Mouse (Mus musculus) forebrain, embryonic 12.5 days (tissue): ENCODE results near the gene Triobp. TPM values are rescaled to one million over a fixed set of nuclear protein-coding genes. Genes with fewer than 3 reads are reported as not detected.
A peak's percentile ranks its signal among the peaks of the same experiment; 100 is the strongest.

Source experiments
- ATAC-seq: fragments of 200-750 bp; cut with Nextera tagmentation; 2 replicates; pipeline ENCODE4 v1.8.0; 2017; ENCODE audit warnings: moderate TSS enrichment; ENCODE audit not compliant: low FRiP score
- H3K27ac ChIP-seq: fragments of 300-500 bp; sonication (generic); 2 replicates; pipeline ENCODE4 v1.5.1; 2016; ENCODE audit warnings: mild to moderate bottlenecking
- H3K27me3 ChIP-seq: fragments of 300-500 bp; sonication (generic); 2 replicates; pipeline ENCODE4 v1.6.1; 2016; ENCODE audit warnings: mild to moderate bottlenecking
- H3K36me3 ChIP-seq: fragments of 300-500 bp; sonication (generic); replicated peaks from 2 replicates; pipeline ENCODE4 v1.6.1; 2016; ENCODE audit warnings: mild to moderate bottlenecking
- H3K4me1 ChIP-seq: fragments of 300-500 bp; sonication (generic); 2 replicates; pipeline ENCODE4 v1.6.1; 2016
- H3K4me2 ChIP-seq: fragments of 300-500 bp; sonication (generic); 2 replicates; pipeline ENCODE4 v1.6.1; 2016; ENCODE audit warnings: mild to moderate bottlenecking, moderate library complexity
- H3K4me3 ChIP-seq: fragments of 300-500 bp; sonication (generic); replicated peaks from 2 replicates; pipeline ENCODE4 v1.5.1; 2016; ENCODE audit warnings: mild to moderate bottlenecking
- H3K9ac ChIP-seq: fragments of 300-500 bp; sonication (generic); 2 replicates; pipeline ENCODE4 v1.6.1; 2016; ENCODE audit warnings: mild to moderate bottlenecking
- H3K9me3 ChIP-seq: fragments of 300-500 bp; sonication (generic); 2 replicates; pipeline ENCODE4 v1.6.1; 2016
- WGBS: fragments of 180-500 bp; shearing (Covaris S2); methylation state at CpG from one replicate; pipeline ENCODE4 v1.1.7; 2016; 5-methylcytosine and 5-hydroxymethylcytosine counted together
- polyA plus RNA-seq: library from polyadenylated mRNA; unstranded; fragments of >200 nt; fragmentation: Nextera tagmentation; extraction: Ambion mirVana; gene quantifications from 2 replicates; pipeline ENCODE4 v1.2.1, GENCODE M21; 2016

Triobp gene
- polyA plus RNA-seq, 1 experiment from 2014 or later: 40.4 TPM

DNA sequence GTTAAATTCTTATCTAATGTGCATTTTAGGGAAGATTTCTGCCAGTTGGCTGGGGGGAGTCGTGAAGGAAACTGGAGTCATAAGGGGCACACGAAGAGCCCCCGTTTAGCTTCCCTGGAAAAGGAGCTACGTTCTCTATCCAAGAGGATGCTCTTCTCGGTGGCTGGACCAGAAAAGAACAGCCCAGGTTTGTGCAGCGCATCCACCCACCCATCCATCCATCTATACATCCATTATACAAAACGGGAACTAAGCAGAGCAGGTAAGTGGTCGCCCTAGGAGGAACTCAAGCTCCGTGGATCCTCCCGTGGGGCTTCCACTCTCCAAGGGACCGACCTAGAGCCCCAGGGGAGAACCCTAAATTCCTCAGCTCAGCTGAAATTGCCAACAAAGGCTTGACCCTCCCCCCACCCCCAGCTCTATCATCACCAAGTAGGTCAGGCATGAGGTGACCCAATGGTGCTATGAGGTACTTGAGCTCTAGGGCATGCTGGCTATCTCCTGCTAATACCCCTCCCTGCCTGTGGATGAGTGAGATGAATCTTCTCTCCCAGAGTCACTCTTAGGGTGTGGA is 715 bp downstream of the Triobp start:
- H3K4me2 ChIP-seq: peak overlapping the region; percentile 81
- WGBS: 1% methylated on average over 11 of the region's 11 CpGs

DNA sequence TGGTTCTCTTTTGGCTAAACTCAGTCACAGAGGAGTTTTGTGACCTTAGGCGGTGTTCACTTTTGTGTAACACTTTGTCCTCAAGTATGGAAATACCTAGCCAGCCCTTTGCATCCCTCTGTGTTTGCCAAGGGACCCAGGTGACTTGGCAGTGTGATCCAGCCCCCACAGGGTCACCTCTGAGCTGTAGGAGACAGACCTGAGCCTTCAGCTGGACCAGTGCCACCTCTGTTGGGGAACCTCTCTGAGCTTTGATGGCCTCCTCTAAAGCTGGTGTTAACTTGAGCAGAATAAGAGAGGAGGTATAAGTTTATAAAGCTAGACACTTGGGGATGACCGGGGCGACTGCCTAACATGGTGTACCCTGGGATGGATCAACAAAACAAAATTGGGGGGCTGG is 1.4 kb downstream of the Triobp start:
- no peak for ATAC-seq
- H3K4me1 ChIP-seq: peaks cover 14% of the 10 kb centered on the region
- no peak overlapping the region for H3K27ac ChIP-seq
- 92% methylated on average over 3 of the region's 3 CpGs for WGBS
- H3K9me3 ChIP-seq: no peaks in the 10 kb centered on the region
- H3K9ac ChIP-seq: no peak overlapping the region
- peak overlapping the region; percentile 54 for H3K4me3 ChIP-seq
- H3K27me3 ChIP-seq: peaks cover 13% of the 10 kb centered on the region; the same call in 1 of the 2 replicates
- H3K36me3 ChIP-seq: peaks cover 29% of the 10 kb centered on the region
- H3K4me2 ChIP-seq: peak overlapping the region; percentile 81

More for the DNA sequence above, 715 bp downstream of the Triobp start:
- H3K9ac ChIP-seq: peak overlapping the region; percentile 65
- H3K36me3 ChIP-seq: peaks cover 23% of the 10 kb centered on the region
- H3K9me3 ChIP-seq: no peaks in the 10 kb centered on the region
- H3K4me1 ChIP-seq: peaks cover 14% of the 10 kb centered on the region
- peak overlapping the region; percentile 57 for H3K27ac ChIP-seq
- ATAC-seq: no peak; the same call in none of the 2 replicates
- H3K4me3 ChIP-seq: peak overlapping the region; percentile 54
- peaks cover 13% of the 10 kb centered on the region; the same call in 1 of the 2 replicates for H3K27me3 ChIP-seq

DNA sequence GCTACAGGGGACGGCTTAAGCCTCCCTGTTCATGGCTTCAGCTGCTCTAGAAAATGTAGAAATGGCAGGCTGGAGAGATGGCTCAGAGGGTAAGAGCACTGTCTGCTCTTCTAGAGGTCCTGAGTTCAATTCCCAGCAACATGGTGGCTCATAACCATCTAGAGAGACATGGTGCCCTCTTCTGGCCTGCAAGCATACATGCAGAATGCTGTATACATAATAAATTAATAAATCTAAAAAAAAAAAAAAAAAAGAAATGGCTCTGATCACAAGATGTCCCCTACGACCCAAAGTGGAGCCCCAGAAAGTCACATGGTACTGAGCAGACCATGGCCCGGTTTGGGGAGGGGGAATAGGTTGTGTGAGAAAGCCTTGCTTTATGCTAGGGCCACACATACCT is 8.1 kb downstream of the Triobp start:
- 77% methylated on average over 3 of the region's 3 CpGs for WGBS
- Histone ChIP-seq H3K27ac (no peak overlapping the region), H3K9ac (no peak overlapping the region), H3K36me3 (peaks cover 65% of the 10 kb centered on the region), H3K4me1 (peaks cover 3% of the 10 kb centered on the region; the same call in 1 of the 2 replicates), H3K9me3 (no peaks in the 10 kb centered on the region), H3K4me2 (no peak overlapping the region), H3K4me3 (no peak overlapping the region), H3K27me3 (no peaks in the 10 kb centered on the region)
- no peak for ATAC-seq

DNA sequence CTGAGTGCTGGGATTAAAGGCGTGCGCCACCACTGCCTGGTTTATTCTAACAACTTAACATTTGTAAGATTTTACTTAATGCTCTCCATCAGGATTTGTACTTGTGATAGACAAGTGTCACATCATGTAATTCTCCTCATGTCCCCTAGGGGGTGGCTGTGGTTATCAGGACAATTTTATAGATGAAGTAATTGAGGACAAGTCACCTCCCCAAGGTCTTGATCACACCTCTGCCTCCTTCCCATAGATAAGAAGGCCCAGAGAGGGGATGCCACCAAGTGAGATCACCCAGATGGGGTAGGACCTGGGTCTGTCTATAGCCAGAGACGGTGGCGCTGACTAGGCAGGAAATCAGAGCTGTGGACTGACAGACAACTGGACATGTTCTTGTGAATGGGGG is 8.8 kb downstream of the Triobp start:
- WGBS: 87% methylated on average over 4 of the region's 4 CpGs
- Histone ChIP-seq H3K27ac (no peak overlapping the region), H3K9me3 (no peaks in the 10 kb centered on the region), H3K4me2 (no peak overlapping the region), H3K9ac (no peak overlapping the region), H3K4me1 (peaks cover 3% of the 10 kb centered on the region; the same call in 1 of the 2 replicates), H3K27me3 (no peaks in the 10 kb centered on the region), H3K4me3 (no peak overlapping the region), H3K36me3 (peaks cover 66% of the 10 kb centered on the region)
- ATAC-seq: no peak

DNA sequence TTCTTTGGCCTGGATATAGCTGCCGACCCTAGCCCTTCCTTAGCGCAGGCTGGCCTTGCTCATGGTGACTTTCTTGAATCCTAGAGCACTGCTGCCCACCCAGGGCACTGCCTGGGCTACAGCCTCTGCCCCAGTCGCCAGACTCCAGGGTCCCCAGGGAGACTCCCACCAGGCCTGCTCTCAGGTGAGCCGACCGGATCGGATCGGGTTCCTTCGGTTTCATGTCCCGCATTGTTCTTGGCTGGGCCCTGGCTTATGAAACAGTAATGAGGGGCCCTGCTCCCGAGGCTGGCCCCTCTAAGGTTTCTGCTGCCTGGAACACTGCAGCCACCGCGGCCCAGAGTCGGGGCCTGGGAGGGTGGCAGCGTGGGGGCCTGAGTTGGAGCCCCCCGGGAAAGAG is 9.5 kb downstream of the Triobp start:
- WGBS: 79% methylated on average over 15 of the region's 15 CpGs
- Histone ChIP-seq H3K9ac (no peak overlapping the region), H3K36me3 (peaks cover 65% of the 10 kb centered on the region), H3K27ac (peak overlapping the region; percentile 13; the same call in 1 of the 2 replicates), H3K27me3 (no peaks in the 10 kb centered on the region), H3K4me3 (no peak overlapping the region), H3K4me1 (peaks cover 3% of the 10 kb centered on the region; the same call in 1 of the 2 replicates), H3K4me2 (no peak overlapping the region), H3K9me3 (no peaks in the 10 kb centered on the region)
- no peak for ATAC-seq

DNA sequence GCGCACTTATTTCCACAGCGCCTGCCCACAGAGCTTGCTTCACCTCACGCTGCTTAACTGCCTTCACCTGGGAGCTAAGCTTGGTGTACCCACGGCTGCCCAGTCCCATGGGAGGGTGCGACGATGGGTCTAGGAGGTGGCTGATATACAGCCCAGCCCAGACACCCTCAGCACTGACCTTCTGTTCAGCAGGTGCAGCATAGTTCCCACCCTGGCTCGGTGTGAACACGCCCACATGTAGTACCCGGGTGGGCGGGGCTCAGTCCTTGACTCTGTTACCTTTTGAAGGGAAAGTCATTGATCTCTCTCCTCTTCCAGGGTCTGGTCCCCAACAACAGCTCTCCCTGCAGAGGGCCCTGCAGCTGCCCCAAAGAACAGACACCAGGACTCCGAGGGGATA is 12.0 kb downstream of the Triobp start:
- Histone ChIP-seq H3K36me3 (peaks cover 52% of the 10 kb centered on the region), H3K4me2 (no peak overlapping the region), H3K9me3 (no peaks in the 10 kb centered on the region), H3K4me1 (peaks cover 11% of the 10 kb centered on the region), H3K4me3 (no peak overlapping the region), H3K27me3 (no peaks in the 10 kb centered on the region), H3K27ac (no peak overlapping the region), H3K9ac (no peak overlapping the region)
- 94% methylated on average over 11 of the region's 11 CpGs for WGBS
- no peak for ATAC-seq

DNA sequence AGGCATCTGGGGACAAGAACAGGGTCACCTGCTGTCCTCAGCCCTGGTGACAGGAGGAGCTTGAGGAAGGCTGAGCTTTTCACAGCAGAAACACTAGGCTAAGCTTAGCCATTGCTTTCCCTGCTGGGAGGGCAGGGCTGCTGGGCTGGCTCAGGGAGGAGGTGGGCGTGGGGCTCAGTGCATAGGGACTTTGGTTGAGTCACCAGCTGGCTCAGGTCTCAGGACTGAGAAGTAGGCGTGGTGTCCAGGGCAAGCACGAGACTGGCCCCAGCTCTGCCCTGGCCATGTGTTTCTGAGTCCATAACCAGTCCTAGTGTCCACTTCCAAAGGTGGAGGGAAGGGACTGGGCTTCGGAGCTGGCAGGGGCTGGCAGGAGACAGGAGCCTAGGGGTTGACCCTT is 12.6 kb downstream of the Triobp start:
- ATAC-seq: no peak
- H3K27me3 ChIP-seq: no peaks in the 10 kb centered on the region

DNA sequence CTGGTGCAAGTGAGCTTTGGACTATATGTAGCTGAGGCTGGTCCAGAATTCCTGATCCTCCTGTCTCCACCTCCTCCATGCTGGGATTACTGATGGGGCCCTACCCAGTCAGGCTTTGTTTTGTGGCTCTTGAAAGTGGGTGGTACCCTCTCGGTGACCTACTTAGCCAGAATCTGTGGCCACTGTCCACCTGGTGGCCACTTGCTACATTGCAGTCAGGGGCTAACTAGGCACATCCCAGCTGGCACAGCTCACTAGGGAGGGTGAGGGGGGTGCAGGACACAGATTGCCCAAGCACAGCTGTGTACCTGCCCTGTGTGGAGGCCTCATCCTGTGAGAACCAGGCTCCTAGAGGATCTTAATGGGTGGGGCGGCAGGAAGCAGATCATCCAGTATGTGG is 15.4 kb downstream of the Triobp start:
- ATAC-seq: peak; percentile 36; the same call in 1 of the 2 replicates
- 42% methylated on average over 2 of the region's 2 CpGs for WGBS
- H3K36me3 ChIP-seq: peaks cover 68% of the 10 kb centered on the region

More for the DNA sequence above, 12.6 kb downstream of the Triobp start:
- 87% methylated on average over 4 of the region's 4 CpGs for WGBS
- Histone ChIP-seq H3K9ac (no peak overlapping the region), H3K36me3 (peaks cover 55% of the 10 kb centered on the region), H3K4me3 (no peak overlapping the region), H3K9me3 (no peaks in the 10 kb centered on the region), H3K4me1 (peaks cover 11% of the 10 kb centered on the region), H3K27ac (no peak overlapping the region), H3K4me2 (no peak overlapping the region)

DNA sequence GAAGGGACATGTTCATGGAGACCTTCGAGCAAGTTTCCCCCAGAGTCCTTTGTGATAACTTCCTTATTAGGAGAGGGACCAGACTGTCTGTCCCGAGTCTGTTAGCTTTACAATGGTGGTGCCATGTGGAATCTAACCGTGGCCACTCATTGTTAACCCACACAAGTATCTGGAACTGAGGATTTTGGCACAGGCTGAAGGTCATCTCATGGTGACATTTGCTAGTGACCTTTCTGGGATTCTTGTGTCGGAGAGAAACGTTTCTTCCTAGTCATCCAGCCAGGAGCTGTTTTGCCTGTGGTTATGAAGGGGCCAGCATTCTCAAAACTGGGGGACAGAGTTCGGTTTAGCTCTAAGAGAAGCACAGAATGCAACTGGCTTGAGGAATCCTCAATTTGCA is 24.1 kb downstream of the Triobp start:
- no peak overlapping the region for H3K9ac ChIP-seq
- H3K36me3 ChIP-seq: peaks cover 17% of the 10 kb centered on the region
- no peak overlapping the region for H3K4me3 ChIP-seq
- no peak overlapping the region for H3K4me2 ChIP-seq
- H3K27me3 ChIP-seq: no peaks in the 10 kb centered on the region
- no peaks in the 10 kb centered on the region for H3K9me3 ChIP-seq
- ATAC-seq: no peak
- WGBS: 83% methylated on average over 6 of the region's 6 CpGs
- H3K4me1 ChIP-seq: no peaks in the 10 kb centered on the region
- no peak overlapping the region for H3K27ac ChIP-seq

More for the DNA sequence above, 15.4 kb downstream of the Triobp start:
- Histone ChIP-seq H3K4me1 (peaks cover 9% of the 10 kb centered on the region), H3K27ac (no peak overlapping the region), H3K27me3 (no peaks in the 10 kb centered on the region), H3K9ac (no peak overlapping the region), H3K4me2 (no peak overlapping the region), H3K9me3 (no peaks in the 10 kb centered on the region), H3K4me3 (no peak overlapping the region)

DNA sequence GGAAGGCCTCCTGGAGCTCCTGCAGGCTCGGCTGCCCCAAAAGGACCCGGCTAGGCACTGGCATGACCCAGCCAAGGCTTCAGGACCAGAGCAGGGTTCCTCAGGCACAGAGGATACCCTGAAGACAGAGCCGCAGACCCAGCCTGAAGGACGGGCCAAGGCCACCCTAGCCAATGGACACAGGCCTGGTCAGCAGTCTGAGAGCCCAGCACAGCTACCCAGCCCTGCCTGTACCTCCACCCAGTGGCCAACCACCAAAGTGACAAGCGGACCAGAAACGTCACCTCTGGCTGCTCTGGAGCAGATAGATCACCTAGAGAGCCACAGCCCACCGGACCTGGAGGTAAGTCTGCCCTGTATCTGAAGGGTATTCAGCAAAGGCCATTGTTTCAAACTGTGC is 26.4 kb downstream of the Triobp start:
- no peaks in the 10 kb centered on the region for H3K9me3 ChIP-seq
- 69% methylated on average over 7 of the region's 7 CpGs for WGBS
- H3K36me3 ChIP-seq: no peaks in the 10 kb centered on the region; the same call in 1 of the 2 replicates
- H3K4me3 ChIP-seq: no peak overlapping the region
- no peaks in the 10 kb centered on the region for H3K27me3 ChIP-seq
- H3K4me1 ChIP-seq: 0 out of 2 replicates have a peak, but pooled peaks cover 6% of the 10 kb centered on the region
- no peak overlapping the region for H3K9ac ChIP-seq
- ATAC-seq: 0 out of 2 replicates have a peak, but pooled peaks have one; percentile 36
- H3K4me2 ChIP-seq: no peak overlapping the region
- H3K27ac ChIP-seq: no peak overlapping the region

DNA sequence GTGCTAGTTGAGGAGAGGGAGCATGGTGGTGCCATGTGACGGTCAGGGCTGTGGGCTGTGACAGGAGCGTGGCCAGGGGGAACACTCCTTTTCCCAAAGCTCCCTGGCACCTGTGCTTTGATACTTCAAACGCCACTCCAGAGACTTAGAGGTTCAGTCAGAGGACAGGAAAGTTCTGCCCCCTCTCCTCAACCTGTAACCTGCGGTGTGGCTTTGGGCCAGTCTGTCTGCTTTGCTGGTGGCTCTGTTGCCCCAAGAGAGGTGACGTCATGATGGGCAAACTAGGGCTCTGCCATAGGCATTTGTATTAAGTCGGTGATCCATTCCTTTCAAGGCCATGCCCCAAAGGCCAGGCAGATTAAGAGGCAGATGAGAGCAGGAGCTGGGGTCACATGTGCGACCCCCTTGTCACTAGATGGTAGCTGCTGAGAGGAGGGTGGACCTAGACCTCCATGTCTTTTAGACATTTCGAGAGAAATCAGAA is 30.2 kb downstream of the Triobp start:
- Histone ChIP-seq H3K27ac (no peak overlapping the region), H3K36me3 (no peaks in the 10 kb centered on the region; the same call in 1 of the 2 replicates), H3K4me1 (peaks cover 15% of the 10 kb centered on the region; the same call in 1 of the 2 replicates), H3K4me2 (no peak overlapping the region), H3K4me3 (no peak overlapping the region), H3K9me3 (no peaks in the 10 kb centered on the region), H3K9ac (no peak overlapping the region), H3K27me3 (no peaks in the 10 kb centered on the region)
- 88% methylated on average over 8 of the region's 8 CpGs for WGBS
- no peak for ATAC-seq

DNA sequence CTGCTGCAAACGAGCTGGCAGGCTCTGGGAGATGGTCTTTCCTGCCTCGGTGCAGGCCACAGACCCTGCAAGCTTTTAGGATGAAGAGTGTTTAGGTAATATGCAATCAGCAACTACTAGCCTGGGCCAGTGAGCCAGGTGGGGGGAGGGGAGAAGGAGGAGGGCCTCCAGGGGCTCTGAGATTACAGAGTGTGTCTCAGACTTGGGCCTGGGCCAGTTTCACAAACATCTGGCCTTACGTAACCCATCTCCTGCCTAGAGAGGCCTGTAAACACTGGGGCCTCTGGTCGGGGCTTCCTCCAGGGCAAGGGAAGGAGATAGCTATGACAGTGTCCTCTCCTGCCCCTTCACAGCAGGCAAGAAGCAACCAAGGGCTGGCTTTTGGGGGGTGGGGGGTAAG is 31.4 kb downstream of the Triobp start:
- H3K4me3 ChIP-seq: no peak overlapping the region
- H3K4me2 ChIP-seq: no peak overlapping the region
- 39% methylated on average over 4 of the region's 4 CpGs for WGBS
- H3K4me1 ChIP-seq: peaks cover 24% of the 10 kb centered on the region
- H3K27ac ChIP-seq: peak overlapping the region; percentile 47; the same call in 1 of the 2 replicates
- H3K36me3 ChIP-seq: no peaks in the 10 kb centered on the region; the same call in 1 of the 2 replicates
- no peak overlapping the region for H3K9ac ChIP-seq
- ATAC-seq: no peak
- H3K27me3 ChIP-seq: no peaks in the 10 kb centered on the region
- no peaks in the 10 kb centered on the region for H3K9me3 ChIP-seq

DNA sequence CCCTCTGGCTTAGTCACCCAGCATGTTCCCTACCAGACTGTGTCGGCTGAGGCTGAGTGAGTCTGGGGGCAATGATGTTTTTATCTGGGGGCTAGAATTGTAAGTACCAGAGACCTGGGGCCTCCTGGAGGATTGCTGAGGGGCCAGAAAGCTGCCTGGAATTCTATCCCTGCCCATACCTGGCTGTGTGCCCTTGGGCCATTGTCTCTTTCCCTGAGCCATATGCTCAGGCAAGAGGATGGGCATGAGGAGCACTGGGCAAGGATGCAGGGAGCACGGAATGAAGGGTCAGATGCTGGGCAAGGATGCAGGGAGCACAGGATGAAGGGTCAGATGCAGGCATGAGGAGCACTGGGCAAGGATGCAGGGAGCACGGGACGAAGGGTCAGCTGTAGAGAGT is 32.6 kb downstream of the Triobp start:
- Histone ChIP-seq H3K4me2 (no peak overlapping the region), H3K36me3 (no peaks in the 10 kb centered on the region), H3K27me3 (no peaks in the 10 kb centered on the region), H3K4me3 (no peak overlapping the region), H3K27ac (no peak overlapping the region), H3K9me3 (no peaks in the 10 kb centered on the region), H3K9ac (peak overlapping the region; percentile 29; the same call in 1 of the 2 replicates), H3K4me1 (peaks cover 33% of the 10 kb centered on the region)
- ATAC-seq: no peak
- 94% methylated on average over 4 of the region's 4 CpGs for WGBS
